Mouse (Mus musculus): ENCODE data around the gene Spred2. TPM values are rescaled to one million over a fixed set of nuclear protein-coding genes. Genes with fewer than 3 reads are reported as not detected.

Spred2 gene
- total RNA-seq, 2 experiments from 2014 or later: 88.2 to 89.4 TPM

- no peak for TF ChIP-seq CTCF (conservative IDR thresholded peaks at IDR 0.05)
- DNase-seq (ENCODE audit: low spot score in 2 of 2): no peak
- Histone ChIP-seq H3K4me3 (no peak overlapping the region), H3K27ac (no peak overlapping the region)
These were observed 10.4 kb upstream of the Spred2 start for GRCm38 (mm10) chr11:19913761-19914160.

GRCm38 (mm10) chr11:19917381-19918245, 6.6 kb upstream of the Spred2 start:
- DNase-seq (ENCODE audit: low spot score in 2 of 2): no peak
- H3K27ac ChIP-seq: no peak overlapping the region
- no peak for TF ChIP-seq CTCF (conservative IDR thresholded peaks at IDR 0.05)
- no peak overlapping the region for H3K4me3 ChIP-seq

- no peak overlapping the region for H3K4me3 ChIP-seq
- no peak overlapping the region for H3K27ac ChIP-seq
- no peak for DNase-seq (ENCODE audit: low spot score in 2 of 2)
- no peak for TF ChIP-seq CTCF (conservative IDR thresholded peaks at IDR 0.05)
These were observed 6.0 kb upstream of the Spred2 start for GRCm38 (mm10) chr11:19918246-19918540.

- Histone ChIP-seq H3K27ac (peak overlapping the region; percentile 90), H3K4me3 (peak overlapping the region; percentile 75)
- DNase-seq (ENCODE audit: low spot score in 2 of 2): no peak
- TF ChIP-seq CTCF (conservative IDR thresholded peaks at IDR 0.05): no peak
These were observed 4.8 kb upstream of the Spred2 start for GRCm38 (mm10) chr11:19919460-19919784.

- peak; percentile 85 for DNase-seq (ENCODE audit: low spot score in 2 of 2)
- TF ChIP-seq CTCF (conservative IDR thresholded peaks at IDR 0.05): peak; percentile 88
- H3K27ac ChIP-seq: peak overlapping the region; percentile 90
- H3K4me3 ChIP-seq: peak overlapping the region; percentile 75
These were observed 4.1 kb upstream of the Spred2 start for GRCm38 (mm10) chr11:19919785-19920671.

- no peak for TF ChIP-seq CTCF (conservative IDR thresholded peaks at IDR 0.05)
- no peak for DNase-seq (ENCODE audit: low spot score in 2 of 2)
- Histone ChIP-seq H3K4me3 (no peak overlapping the region), H3K27ac (no peak overlapping the region)
These were observed 2.5 kb upstream of the Spred2 start for GRCm38 (mm10) chr11:19921723-19922122.

GRCm38 (mm10) chr11:19922208-19922607, 2.0 kb upstream of the Spred2 start:
- DNase-seq (ENCODE audit: low spot score in 2 of 2): no peak
- Histone ChIP-seq H3K27ac (no peak overlapping the region), H3K4me3 (no peak overlapping the region)
- no peak for TF ChIP-seq CTCF (conservative IDR thresholded peaks at IDR 0.05)

- Histone ChIP-seq H3K27ac (peak overlapping the region; percentile 99), H3K4me3 (peak overlapping the region; percentile 97)
- no peak for TF ChIP-seq CTCF (conservative IDR thresholded peaks at IDR 0.05)
- peak in 1 of 2 experiments; percentile 30 for DNase-seq (ENCODE audit: low spot score in 2 of 2)
These were observed 578 bp downstream of the Spred2 start for GRCm38 (mm10) chr11:19924757-19925148.

GRCm38 (mm10) chr11:19925149-19925975, 1.2 kb downstream of the Spred2 start:
- no peak for TF ChIP-seq CTCF (conservative IDR thresholded peaks at IDR 0.05)
- Histone ChIP-seq H3K4me3 (peak overlapping the region; percentile 97), H3K27ac (peak overlapping the region; percentile 99)
- DNase-seq (ENCODE audit: low spot score in 2 of 2): peak; percentile 61 to 63

GRCm38 (mm10) chr11:19925976-19926842, 2.0 kb downstream of the Spred2 start:
- peak overlapping the region; percentile 99 for H3K27ac ChIP-seq
- H3K4me3 ChIP-seq: peak overlapping the region; percentile 97
- DNase-seq (ENCODE audit: low spot score in 2 of 2): peak in 1 of 2 experiments; percentile 33
- no peak for TF ChIP-seq CTCF (conservative IDR thresholded peaks at IDR 0.05)

- H3K4me3 ChIP-seq: peak overlapping the region; percentile 97; the same call in 1 of the 2 replicates
- no peak for DNase-seq (ENCODE audit: low spot score in 2 of 2)
These were observed 2.6 kb downstream of the Spred2 start for GRCm38 (mm10) chr11:19926843-19927120.

GRCm38 (mm10) chr11:19928633-19929032, 4.5 kb downstream of the Spred2 start:
- DNase-seq (ENCODE audit: low spot score in 2 of 2): no peak
- no peak overlapping the region; the same call in 1 of the 2 replicates for H3K27ac ChIP-seq
- H3K4me3 ChIP-seq: no peak overlapping the region
- TF ChIP-seq CTCF (conservative IDR thresholded peaks at IDR 0.05): no peak

More at GRCm38 (mm10) chr11:19926843-19927120, 2.6 kb downstream of the Spred2 start:
- peak overlapping the region; percentile 99 for H3K27ac ChIP-seq
- no peak; the same call in 1 of the 2 replicates for TF ChIP-seq CTCF (conservative IDR thresholded peaks at IDR 0.05)
